Mouse (Mus musculus) embryo, embryonic 11.5 days (tissue): ENCODE results near the gene Ror2.

ENCODE experiments used
- DNase-seq: peaks from one replicate; pipeline ENCODE4 v3.0.0-alpha.2; 2012; ENCODE audit warnings: low read depth, low spot score

Ror2 gene

GRCm38 (mm10) chr13:53274771-53275170 is 11.2 kb downstream of the Ror2 start:
- no peak for DNase-seq

DNA sequence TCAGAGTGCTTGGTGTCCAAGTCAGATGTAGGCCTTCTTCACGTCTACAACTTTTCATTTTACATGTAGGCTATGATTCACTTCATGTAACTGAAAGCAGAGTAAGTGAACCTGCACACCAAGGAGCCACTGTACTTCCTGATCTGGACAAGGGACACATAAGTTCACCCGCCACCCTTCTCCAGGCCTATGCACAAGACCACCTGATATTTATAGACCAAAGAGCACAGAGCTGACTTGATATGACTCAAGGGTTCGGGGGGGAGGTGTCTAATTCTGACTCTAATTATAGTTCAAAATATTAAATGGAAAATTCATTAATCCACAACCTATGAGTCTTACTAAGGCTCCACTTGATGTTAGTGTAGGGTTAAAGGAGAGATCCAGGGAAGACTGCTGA is 14.3 kb downstream of the Ror2 start:
- DNase-seq: no peak

DNA sequence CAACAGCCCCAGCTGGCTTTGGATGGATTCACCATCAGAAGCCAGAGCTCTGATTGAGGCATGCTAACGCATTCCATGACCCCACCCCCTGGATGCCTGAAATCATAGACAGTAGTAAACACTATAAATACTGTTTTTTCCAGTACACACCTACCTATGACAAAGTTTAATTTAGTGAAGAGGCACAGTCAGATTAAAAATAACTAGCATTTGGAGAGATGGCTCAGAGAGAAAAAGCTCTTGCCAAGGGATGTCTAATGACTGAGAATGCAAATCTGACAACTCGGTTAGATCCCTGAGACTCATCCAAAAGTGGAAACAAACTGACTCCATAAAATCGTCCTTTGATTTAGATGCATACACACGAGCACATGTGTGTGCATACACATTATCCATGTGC is 15.4 kb downstream of the Ror2 start:
- no peak for DNase-seq

DNA sequence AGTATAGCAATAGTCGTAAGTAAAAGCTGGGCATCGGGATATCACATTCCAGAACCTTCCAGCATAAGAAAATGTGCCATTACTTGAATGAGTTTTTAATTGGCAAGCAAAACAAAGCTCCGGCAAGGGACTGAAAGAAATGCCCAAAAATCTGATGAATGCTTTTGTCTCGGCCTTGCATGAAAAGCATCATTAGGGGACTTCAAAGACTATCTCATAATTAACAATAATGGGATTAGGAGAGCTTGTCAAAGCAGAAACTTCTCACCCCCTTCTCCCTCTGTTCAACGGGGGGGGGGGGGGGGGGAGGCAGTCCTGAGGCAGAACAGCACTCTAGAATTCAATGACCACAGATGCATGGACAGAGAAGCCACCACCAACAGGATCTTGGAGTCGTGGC is 17.4 kb downstream of the Ror2 start:
- no peak for DNase-seq

GRCm38 (mm10) chr13:53267849-53268248 is 18.1 kb downstream of the Ror2 start:
- DNase-seq: no peak

DNA sequence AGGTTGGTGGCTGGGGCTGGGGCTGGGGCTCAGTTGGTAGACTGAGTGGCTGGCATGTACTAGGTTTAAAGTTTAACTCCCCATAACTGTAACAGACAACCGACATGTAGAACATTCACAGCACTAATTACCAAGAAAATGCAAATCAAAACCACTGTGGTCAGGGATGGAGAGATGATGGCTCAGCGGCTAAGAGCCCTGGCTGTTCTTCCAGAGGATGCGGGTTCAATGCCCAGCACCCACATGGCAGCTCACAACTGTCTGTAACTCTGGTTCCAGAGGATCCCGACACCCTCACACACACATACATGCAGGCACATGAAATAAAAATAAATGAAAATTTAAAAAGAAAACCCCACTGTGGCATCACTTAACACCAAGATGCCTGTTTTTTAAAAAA is 18.8 kb downstream of the Ror2 start:
- DNase-seq: no peak

- no peak for DNase-seq
Measured at GRCm38 (mm10) chr13:53266543-53266951, 19.4 kb downstream of the Ror2 start.

GRCm38 (mm10) chr13:53264896-53265295 is 21.0 kb downstream of the Ror2 start:
- no peak for DNase-seq

DNA sequence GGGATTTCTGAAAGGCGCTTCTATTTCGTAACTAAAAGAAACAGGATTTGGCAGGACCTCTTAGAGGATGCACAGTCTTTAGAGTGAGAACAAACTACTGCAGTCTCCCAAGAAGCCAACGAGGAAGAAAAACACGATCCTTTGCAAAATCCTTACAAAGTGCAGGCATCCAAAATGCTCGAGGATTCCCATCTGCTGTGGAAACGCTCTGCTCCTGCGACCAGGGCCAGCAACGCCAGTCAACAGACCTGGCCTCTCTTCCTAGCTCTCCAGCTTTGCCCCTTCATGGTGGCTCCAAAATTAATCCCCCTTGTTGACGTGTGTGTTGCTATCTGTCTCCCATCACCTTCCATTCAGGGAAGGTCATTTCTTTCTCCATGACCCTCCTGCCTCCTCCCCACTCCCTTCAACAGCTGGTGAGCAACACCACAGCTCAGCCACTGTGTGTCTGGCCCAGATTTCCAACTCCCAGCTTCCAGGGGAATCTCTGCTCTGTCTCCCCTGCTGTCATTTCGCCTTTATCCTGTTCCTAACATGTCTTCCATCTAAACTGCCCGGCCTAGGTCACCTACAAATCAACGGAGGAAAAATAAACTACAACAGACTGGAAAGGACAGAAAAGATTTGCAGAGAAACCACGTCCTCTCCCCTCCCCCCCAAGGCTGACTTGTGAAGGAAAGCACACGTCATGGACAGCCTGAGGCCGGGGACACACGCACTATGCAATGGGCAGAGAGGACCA is 23.2 kb downstream of the Ror2 start:
- no peak for DNase-seq

- no peak for DNase-seq
Measured at GRCm38 (mm10) chr13:53261106-53261771, 24.7 kb downstream of the Ror2 start.

- no peak for DNase-seq
Measured at GRCm38 (mm10) chr13:53258943-53259342, 27.0 kb downstream of the Ror2 start.

GRCm38 (mm10) chr13:53258497-53258896 is 27.4 kb downstream of the Ror2 start:
- no peak for DNase-seq

DNA sequence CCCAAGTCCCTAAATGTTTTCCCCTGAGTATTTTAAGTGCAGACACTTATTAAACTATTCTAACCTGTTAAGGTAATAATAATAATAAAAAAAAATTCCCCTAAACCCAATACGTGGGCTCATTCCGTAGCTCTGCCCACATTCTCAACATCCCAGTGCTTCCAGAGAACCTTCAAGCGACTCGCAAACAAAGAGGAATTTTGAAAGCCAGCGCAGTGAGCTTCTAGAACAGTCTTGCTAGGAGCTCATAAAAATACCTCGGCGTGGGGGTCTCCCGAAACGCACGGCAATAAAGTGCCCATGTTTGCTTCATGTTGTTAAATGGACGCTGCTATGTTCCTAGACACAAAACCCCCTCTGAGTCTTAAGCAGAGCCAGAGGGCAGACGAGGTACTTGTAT is 32.7 kb downstream of the Ror2 start:
- DNase-seq: no peak

- no peak for DNase-seq
Measured at GRCm38 (mm10) chr13:53248586-53249401, 37.1 kb downstream of the Ror2 start.

- no peak for DNase-seq
Measured at GRCm38 (mm10) chr13:53248080-53248479, 37.8 kb downstream of the Ror2 start.

DNA sequence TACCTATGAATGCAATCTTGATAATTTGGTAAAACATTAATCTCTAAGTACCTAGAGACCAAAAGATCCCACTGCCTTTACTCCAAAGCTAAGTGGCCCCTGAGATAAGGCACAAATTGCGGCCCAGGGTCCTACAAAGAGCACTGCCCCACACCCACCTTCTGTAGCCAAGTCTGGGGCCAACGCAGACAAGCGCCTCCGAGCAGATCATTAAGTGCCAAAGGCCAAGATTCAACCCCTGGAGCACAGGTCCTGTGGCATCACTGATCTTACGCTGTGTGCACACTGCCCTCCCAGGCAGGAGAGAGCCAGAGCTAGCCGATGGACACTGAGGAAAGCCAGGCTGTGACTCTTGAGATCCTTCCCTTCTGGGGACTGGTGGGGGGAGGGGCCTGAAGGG is 38.7 kb downstream of the Ror2 start:
- DNase-seq: no peak

GRCm38 (mm10) chr13:53244151-53244550 is 41.8 kb downstream of the Ror2 start:
- DNase-seq: no peak

- DNase-seq: no peak
Measured at GRCm38 (mm10) chr13:53237455-53237854, 48.5 kb downstream of the Ror2 start.

GRCm38 (mm10) chr13:53236434-53237401 is 49.2 kb downstream of the Ror2 start:
- no peak for DNase-seq

GRCm38 (mm10) chr13:53235953-53236352 is 50.0 kb downstream of the Ror2 start:
- no peak for DNase-seq

- no peak for DNase-seq
Measured at GRCm38 (mm10) chr13:53234844-53235243, 51.1 kb downstream of the Ror2 start.
